Mouse (Mus musculus) gastrocnemius, adult 18-20 months (tissue): ENCODE results near the gene Pthlh. TPM values are rescaled to one million over a fixed set of nuclear protein-coding genes. Genes with fewer than 3 reads are reported as not detected.

Experiments
- DNase-seq: peaks from one replicate; pipeline ENCODE4 v3.0.0; 2021; ENCODE audit warnings: low spot score
- long read RNA-seq, 2 experiments: library from polyadenylated mRNA; stranded (forward); transcript quantifications; one replicate each; pipeline ENCODE4 v2.0.0; 2021
- total RNA-seq, 2 experiments: library from RNA; stranded (reverse); gene quantifications; 2 replicates each; pipeline ENCODE4 v1.2.3; 2021

Pthlh gene
- total RNA-seq, result 1 to 10 TPM in 1 of 2 experiments, under 1 TPM in 1; 0.64 to 2.6 TPM
- long read RNA-seq, experiment 1, partial matches to known transcripts, result 1 of 2 reads
- long read RNA-seq, experiment 1, other reads (novel, unspliced or antisense), result 0 of 2 reads
- long read RNA-seq, experiment 2, result 0 reads

GRCm38 (mm10) chr6:147263587-147264565 lies at the start of gene Pthlh:
TSS of gene Pthlh (minus strand) at chr6:147264183.
- peak; percentile 80 for DNase-seq

DNA sequence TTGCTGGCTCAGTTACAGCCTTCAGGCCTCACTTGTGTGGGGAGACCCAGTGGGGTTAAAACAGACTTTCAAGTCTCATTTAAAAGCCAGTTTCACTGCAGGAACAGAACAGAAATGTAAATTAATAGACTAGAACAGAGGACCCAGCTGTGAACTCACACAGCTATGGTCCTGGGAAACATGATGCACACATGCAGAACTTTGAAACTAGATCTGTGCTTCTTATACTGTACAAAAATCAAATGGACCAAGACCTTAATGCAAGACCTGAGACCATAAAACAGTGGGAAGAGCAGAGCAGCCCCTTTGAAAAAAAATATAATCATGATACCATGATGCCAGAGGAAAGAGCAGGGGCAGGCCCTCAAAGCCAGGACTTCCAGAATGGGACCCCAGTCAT lies 49.3 kb upstream of the Pthlh start:
- DNase-seq, result no peak

DNA sequence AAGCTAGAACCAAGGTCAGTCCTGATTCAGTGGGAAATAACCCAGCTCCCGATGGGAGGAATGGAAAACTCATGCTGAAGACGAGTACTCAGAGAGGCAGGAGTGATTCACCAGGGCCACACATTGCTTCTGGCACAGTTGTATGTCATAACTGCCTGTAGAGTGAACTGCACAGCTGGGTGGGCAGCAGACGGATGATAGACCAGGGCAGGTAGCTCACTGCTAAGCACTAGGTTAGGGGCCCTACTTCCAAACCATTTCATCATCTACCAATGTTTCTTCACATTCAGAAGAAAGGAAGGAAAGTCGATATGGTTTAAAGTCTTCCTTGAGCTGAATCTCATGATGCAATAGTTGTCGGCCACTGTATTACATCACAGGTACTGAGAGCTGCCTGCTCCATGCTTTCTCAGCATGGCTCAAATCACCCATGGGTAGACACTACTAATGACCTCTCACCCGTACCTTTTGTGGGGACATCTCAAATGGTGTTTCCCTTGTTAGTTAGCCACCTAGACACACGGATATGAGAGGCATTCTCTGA lies 46.5 kb upstream of the Pthlh start:
- DNase-seq, result no peak

DNA sequence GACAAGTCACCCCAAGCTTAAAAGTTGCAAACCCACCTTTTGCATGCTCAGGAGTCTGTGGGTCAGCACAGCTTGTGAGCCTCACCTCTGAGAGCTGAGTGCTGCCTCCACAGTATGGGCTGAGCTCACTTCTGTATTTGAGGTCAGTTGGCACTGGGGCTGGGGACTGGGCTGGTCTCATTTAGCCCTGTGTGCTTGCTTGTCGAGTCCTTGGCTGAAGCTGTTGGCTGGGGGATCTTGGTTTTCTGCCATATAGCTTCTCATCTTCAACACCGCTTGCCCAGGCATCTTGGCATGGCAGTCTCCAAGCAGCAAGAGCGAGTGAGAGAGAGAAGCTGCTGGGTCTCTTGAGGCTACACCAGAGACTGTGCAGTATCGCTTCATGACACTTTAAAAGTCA lies 46.1 kb upstream of the Pthlh start:
- DNase-seq, result peak; percentile 87

GRCm38 (mm10) chr6:147304236-147304635 lies 40.3 kb upstream of the Pthlh start:
- DNase-seq, result peak; percentile 30

- DNase-seq, result no peak
These were observed 35.6 kb upstream of the Pthlh start for GRCm38 (mm10) chr6:147299607-147300006.

DNA sequence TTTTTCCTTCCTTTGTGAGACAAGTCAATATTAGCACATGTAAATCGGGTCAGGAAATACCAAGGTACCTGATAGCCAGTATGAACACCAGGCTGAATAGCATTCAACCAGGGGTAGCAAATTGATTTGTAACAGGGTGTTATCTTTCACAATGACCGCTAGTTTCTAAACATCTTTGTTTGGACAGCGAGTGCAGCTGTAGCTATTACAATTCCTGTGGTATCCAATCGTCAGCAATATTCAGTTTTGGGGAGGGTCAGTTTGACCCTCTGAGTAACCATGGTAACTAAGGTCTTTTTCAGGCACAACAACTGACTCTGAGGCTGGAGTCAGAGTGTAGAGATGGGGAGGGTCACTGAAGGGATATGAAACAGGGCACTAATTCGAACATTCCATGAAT lies 15.3 kb upstream of the Pthlh start:
- no peak for DNase-seq

DNA sequence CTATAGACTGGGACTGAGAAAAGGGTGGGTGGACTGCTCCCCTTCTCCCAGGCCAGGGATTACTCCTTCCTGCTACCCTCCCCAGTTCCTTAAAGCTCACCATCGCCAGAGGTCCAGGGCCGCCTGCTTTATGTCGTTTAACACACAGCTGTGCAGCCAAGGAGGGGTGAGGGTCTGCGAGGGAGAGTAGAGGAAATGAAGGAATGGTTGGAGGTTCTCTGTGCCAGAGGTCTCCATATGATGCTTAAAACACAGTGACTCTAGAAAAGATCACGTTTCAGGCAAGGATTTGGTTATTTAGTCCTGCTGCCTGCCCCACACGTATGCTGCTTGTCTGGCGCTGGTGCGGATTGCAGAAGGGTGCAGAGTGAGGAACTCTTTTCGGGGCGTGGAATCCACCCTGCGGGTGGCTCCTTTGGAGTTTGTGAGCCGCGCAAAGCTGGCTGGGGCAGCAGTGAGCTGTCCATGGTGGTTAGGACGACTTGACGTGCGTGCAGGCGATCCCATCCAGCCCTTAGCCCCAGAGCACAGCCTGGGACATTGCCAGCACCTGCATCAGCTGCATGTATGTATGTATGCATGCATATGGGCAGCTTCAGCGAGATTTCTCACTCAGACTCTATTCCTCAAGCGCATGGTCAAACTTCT lies 4.3 kb upstream of the Pthlh start:
- DNase-seq, result no peak

DNA sequence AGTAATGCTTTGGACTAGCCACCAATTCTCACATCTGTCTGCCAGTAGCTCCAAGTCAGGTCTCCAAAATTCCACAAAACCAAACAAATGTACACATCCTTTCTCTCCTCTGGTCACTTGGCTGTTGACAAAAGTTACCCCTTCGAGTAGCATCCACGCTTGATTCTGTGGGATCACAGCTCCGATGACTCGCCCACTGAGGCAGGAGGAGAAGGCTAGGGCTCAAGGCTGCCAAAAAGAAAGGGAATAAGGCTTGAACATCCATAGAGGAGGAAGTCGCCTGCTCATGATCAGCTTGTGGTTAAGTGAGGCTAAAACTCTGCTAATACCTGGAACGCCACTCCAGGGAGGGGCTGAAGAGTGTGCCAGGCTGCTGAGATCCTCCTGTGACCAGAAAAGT lies 2.5 kb upstream of the Pthlh start:
- no peak for DNase-seq

- DNase-seq, result no peak
These were observed 805 bp downstream of the Pthlh start for GRCm38 (mm10) chr6:147263178-147263577.

DNA sequence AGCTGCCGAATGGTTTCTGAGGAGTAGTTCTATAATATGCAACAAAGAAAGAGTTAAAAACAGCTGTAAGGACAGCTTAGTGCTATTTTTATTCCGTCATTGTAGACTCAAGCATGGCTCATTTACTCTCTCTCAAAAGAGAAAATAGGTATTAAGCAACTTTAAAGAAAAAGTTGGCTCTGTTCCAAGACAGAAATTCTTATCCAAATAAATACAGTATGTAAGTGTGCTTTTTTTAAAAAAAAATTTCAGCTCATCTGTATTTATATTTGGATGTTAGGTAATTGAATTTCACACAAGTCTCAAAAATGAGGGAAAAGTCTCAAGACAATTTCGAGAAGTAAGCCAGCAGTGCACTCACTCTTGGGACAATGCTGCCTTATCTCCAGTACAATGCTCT lies 2.4 kb downstream of the Pthlh start:
- no peak for DNase-seq

DNA sequence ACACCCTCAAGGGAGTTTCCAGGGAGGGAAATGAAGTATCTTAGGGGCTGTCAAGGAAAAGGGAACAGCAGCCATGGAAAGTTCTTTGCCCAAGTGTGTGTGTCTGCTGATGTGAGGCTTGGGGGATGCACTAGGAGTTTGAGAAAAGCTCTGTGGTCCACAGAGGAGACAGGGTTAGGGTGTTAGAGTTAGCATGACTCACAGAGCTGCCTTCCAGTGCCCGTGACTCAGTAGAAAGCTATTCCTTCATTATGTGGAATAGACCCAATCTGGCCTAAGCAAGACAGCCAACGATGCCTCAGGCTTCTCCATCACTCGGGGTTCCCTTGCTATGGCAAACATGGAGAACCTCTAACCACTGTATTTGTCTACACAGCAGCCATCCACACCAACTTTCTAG lies 3.2 kb downstream of the Pthlh start:
- no peak for DNase-seq

GRCm38 (mm10) chr6:147247782-147248181 lies 16.2 kb downstream of the Pthlh start:
- DNase-seq, result no peak

GRCm38 (mm10) chr6:147244294-147244693 lies 19.7 kb downstream of the Pthlh start:
- DNase-seq, result no peak

DNA sequence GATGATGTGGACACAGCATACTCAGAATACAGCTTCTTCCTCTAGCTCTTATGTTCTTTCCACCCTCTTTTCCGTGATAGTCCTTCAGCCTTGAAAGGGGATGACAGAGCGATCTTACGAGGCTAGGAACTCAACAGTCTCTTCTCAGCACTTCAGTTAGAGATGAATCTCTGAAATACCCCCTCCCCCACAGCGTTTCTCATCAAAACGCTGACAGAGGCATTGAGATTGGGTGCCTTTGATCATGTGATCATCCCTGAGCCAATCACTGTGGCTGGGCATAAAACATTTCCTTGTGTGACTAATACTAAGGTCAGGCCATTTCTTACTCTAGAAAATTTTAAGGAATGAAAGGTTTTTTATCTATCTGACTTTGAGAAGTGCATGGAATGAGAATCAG lies 20.3 kb downstream of the Pthlh start:
- DNase-seq, result no peak

- DNase-seq, result no peak
These were observed 22.4 kb downstream of the Pthlh start for GRCm38 (mm10) chr6:147241541-147241940.

GRCm38 (mm10) chr6:147240203-147240804 lies 23.7 kb downstream of the Pthlh start:
- DNase-seq, result peak; percentile 47

DNA sequence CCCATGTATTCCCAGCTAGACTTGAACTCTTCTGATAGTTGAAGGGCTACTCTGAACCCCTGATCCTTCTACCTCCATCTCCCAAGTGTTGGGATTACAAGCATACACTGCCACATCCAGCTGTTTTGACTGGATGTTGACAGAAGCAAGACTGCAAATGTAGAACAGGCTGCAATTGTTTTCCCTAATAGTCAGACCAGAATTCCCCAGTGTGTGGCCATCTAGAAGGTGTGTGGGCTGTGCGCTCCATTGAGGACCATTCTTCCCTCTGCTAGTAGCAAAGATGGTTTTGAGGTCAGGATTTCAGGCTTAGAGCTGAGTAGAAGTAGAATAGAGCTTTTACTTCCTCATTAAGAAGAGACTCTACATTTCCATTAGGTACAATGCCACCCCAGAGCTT lies 37.3 kb downstream of the Pthlh start:
- DNase-seq, result no peak

GRCm38 (mm10) chr6:147219099-147219498 lies 44.9 kb downstream of the Pthlh start:
- DNase-seq, result no peak

GRCm38 (mm10) chr6:147216156-147216555 lies 47.8 kb downstream of the Pthlh start:
- DNase-seq, result no peak

- DNase-seq, result no peak
These were observed 56.1 kb downstream of the Pthlh start for GRCm38 (mm10) chr6:147207821-147208330.
